Mouse (Mus musculus) liver, postnatal 0 days (tissue): ENCODE results near the gene Siah3.

Source experiments
- CTCF ChIP-seq: sonication (generic); IDR thresholded peaks from 2 replicates; pipeline ENCODE4 v1.5.1; 2016; ENCODE audit warnings: antibody characterized with exemption, low read depth
- EP300 ChIP-seq: IDR thresholded peaks from 2 replicates; pipeline ENCODE4 v1.6.1; 2016; ENCODE audit warnings: antibody characterized with exemption, low read depth, mild to moderate bottlenecking

DNA sequence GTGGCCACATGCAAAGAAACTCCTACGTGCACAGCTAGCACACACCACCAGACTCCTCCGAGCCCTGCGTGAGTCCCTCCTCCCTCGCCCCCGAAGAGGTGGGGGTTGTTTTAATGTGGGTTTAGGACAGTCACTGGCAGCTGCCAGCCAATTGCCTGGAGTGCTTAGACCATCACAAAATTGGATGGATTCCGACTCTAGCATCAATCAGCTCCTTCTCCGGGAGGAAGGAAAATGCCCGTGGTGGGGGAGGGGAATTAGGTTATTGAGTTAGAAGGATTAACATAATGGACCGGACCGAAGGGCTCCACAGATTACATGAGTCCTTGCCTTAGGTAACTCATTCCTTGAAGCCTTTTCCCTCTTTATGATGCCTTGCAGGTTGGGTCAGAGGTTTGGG lies 22.9 kb upstream of the Siah3 start:
- TF ChIP-seq CTCF (no peak), EP300 (no peak)
